Mouse (Mus musculus): ENCODE results near the gene Ddx56. TPM values are rescaled to one million over a fixed set of nuclear protein-coding genes. Genes with fewer than 3 reads are reported as not detected.
"Not testable (repeated sequence)": the region's sequence is repeated elsewhere in the genome, so short reads cannot be mapped to it uniquely, and the experiment has no call there.

Gene Ddx56
- polyA plus RNA-seq, 1 experiment from 2014 or later, result 93.9 TPM

- not testable (repeated sequence) for DNase-seq (ENCODE audit: low spot score); ATAC-seq (ENCODE audit: low FRiP score); H3K9me3 ChIP-seq (ENCODE audit: control insufficient read depth, low read length); H3K9ac ChIP-seq (ENCODE audit: low read depth, low read length); H3K4me3 ChIP-seq (ENCODE audit: low read depth, low read length); H3K36me3 ChIP-seq (ENCODE audit: control insufficient read depth, insufficient read depth, low read length); H3K27ac ChIP-seq (ENCODE audit: low read depth, low read length); H3K4me1 ChIP-seq (replicated peaks; ENCODE audit: control insufficient read depth, insufficient read depth, low read length); H3K4me2 ChIP-seq (replicated peaks; ENCODE audit: low read depth, low read length); H3K27me3 ChIP-seq (ENCODE audit: control insufficient read depth, insufficient read depth, low read length)
- WGBS, result 91% methylated on average over 2 of the region's 2 CpGs
These were observed 13.0 kb downstream of the Ddx56 start for GRCm38 (mm10) chr11:6254602-6255001.

GRCm38 (mm10) chr11:6252824-6253223 lies 14.7 kb downstream of the Ddx56 start:
- H3K36me3 ChIP-seq (ENCODE audit: control insufficient read depth, insufficient read depth, low read length), result no peaks in the 10 kb centered on the region
- ATAC-seq (ENCODE audit: low FRiP score) (no peak), DNase-seq (ENCODE audit: low spot score) (no peak)
- no peak overlapping the region for H3K4me3 ChIP-seq (ENCODE audit: low read depth, low read length)
- no peak overlapping the region for H3K9ac ChIP-seq (ENCODE audit: low read depth, low read length)
- no peaks in the 10 kb centered on the region for H3K27me3 ChIP-seq (ENCODE audit: control insufficient read depth, insufficient read depth, low read length)
- WGBS, result 90% methylated on average over 4 of the region's 4 CpGs
- H3K27ac ChIP-seq (ENCODE audit: low read depth, low read length), result no peak overlapping the region
- no peak overlapping the region for H3K4me2 ChIP-seq (replicated peaks; ENCODE audit: low read depth, low read length)
- no peaks in the 10 kb centered on the region for H3K4me1 ChIP-seq (replicated peaks; ENCODE audit: control insufficient read depth, insufficient read depth, low read length)
- H3K9me3 ChIP-seq (ENCODE audit: control insufficient read depth, low read length), result no peaks in the 10 kb centered on the region

DNA sequence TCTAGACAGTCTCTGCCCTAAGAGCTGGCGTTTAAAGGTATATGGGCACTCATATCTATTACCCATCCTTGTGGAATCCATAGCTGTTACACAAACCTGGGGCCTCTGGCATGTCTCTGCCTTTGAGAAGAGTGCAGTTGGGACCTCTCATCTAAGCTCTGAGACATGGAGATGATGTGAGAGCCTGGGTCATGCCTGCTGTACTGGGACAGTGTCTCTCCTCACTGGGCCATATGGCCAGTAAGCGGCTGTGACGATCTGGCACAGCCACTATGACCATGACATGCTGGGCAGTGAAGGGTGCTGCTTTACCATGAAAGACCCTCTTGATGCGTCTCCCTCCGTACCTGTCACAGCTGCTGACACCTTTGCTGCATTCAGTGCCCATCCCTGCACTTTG lies 15.3 kb downstream of the Ddx56 start:
- H3K9ac ChIP-seq (ENCODE audit: low read depth, low read length), result no peak overlapping the region
- no peaks in the 10 kb centered on the region for H3K27me3 ChIP-seq (ENCODE audit: control insufficient read depth, insufficient read depth, low read length)
- H3K4me3 ChIP-seq (ENCODE audit: low read depth, low read length), result no peak overlapping the region
- no peaks in the 10 kb centered on the region for H3K4me1 ChIP-seq (replicated peaks; ENCODE audit: control insufficient read depth, insufficient read depth, low read length)
- 88% methylated on average over 5 of the region's 5 CpGs for WGBS
- DNase-seq (ENCODE audit: low spot score) (no peak), ATAC-seq (ENCODE audit: low FRiP score) (no peak)
- no peaks in the 10 kb centered on the region for H3K36me3 ChIP-seq (ENCODE audit: control insufficient read depth, insufficient read depth, low read length)
- no peak overlapping the region for H3K4me2 ChIP-seq (replicated peaks; ENCODE audit: low read depth, low read length)
- no peak overlapping the region for H3K27ac ChIP-seq (ENCODE audit: low read depth, low read length)
- no peaks in the 10 kb centered on the region for H3K9me3 ChIP-seq (ENCODE audit: control insufficient read depth, low read length)

GRCm38 (mm10) chr11:6244707-6245106 lies 22.9 kb downstream of the Ddx56 start:
- no peaks in the 10 kb centered on the region for H3K9me3 ChIP-seq (ENCODE audit: control insufficient read depth, low read length)
- no peak overlapping the region for H3K27ac ChIP-seq (ENCODE audit: low read depth, low read length)
- no peaks in the 10 kb centered on the region for H3K4me1 ChIP-seq (replicated peaks; ENCODE audit: control insufficient read depth, insufficient read depth, low read length)
- 42% methylated on average over 18 of the region's 19 CpGs for WGBS
- H3K36me3 ChIP-seq (ENCODE audit: control insufficient read depth, insufficient read depth, low read length), result no peaks in the 10 kb centered on the region
- no peak overlapping the region for H3K4me2 ChIP-seq (replicated peaks; ENCODE audit: low read depth, low read length)
- DNase-seq (ENCODE audit: low spot score) (no peak), ATAC-seq (ENCODE audit: low FRiP score) (no peak)
- H3K27me3 ChIP-seq (ENCODE audit: control insufficient read depth, insufficient read depth, low read length), result no peaks in the 10 kb centered on the region
- no peak overlapping the region for H3K4me3 ChIP-seq (ENCODE audit: low read depth, low read length)
- no peak overlapping the region for H3K9ac ChIP-seq (ENCODE audit: low read depth, low read length)

DNA sequence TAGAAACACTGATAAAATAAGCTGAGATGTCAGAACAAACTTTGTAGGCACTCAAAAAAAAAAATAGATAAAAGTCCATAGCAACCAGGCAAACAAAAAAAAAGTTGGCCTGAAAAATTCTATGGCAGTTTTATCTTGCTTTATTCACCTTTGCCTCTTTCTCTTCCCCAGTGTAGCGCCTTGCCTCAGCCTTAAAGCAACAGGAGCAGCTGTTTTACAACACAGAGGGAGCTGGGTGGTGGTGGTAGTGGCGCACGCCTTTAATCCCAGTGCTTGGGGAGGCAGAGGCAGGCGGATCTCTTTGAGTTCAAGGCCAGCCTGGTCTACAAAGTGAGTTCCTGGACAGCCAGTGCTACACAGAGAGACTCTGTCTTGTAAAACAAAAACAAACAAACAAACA lies 34.5 kb downstream of the Ddx56 start:
- 87% methylated on average over 4 of the region's 4 CpGs for WGBS
- H3K27me3 ChIP-seq (ENCODE audit: control insufficient read depth, insufficient read depth, low read length), result no peaks in the 10 kb centered on the region

DNA sequence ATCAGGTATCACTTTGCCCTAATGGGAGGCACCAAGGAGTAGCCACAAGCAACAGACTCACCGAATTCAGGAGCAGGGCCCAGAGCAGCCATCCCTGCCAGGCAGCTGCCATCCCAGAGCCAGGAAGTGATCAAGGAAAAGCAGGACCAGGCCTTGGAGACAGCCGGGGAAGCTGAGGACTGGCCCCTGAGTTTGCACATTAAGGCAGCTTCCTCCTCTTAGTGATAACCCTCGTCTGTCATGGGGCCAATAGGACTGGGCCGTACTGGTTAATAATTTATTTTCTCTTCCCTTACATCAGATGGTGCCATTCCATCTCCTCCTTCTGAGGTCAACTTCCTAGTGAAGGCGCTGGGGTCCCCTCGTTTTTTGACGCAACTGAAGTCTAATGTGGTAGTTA lies 37.6 kb downstream of the Ddx56 start, which contains the start of gene Npc1l1:
Npc1l1 (minus strand) TSS at position 132 of the 400 bp plus-strand sequence.
- H3K4me3 ChIP-seq (ENCODE audit: low read depth, low read length), result no peak within 1 kb of the TSS
- no peak for DNase-seq (ENCODE audit: low spot score)
- H3K4me2 ChIP-seq (replicated peaks; ENCODE audit: low read depth, low read length), result no peak within 1 kb of the TSS
- no peaks in the 10 kb centered on the region for H3K36me3 ChIP-seq (ENCODE audit: control insufficient read depth, insufficient read depth, low read length)
- no peak within 1 kb of the TSS for H3K9ac ChIP-seq (ENCODE audit: low read depth, low read length)
- H3K9me3 ChIP-seq (ENCODE audit: control insufficient read depth, low read length), result no peaks in the 10 kb centered on the region; the same call in 1 of the 2 replicates
- ATAC-seq (ENCODE audit: low FRiP score), result no peak
- no peak within 1 kb of the TSS for H3K27ac ChIP-seq (ENCODE audit: low read depth, low read length)
- no peaks in the 10 kb centered on the region for H3K4me1 ChIP-seq (replicated peaks; ENCODE audit: control insufficient read depth, insufficient read depth, low read length)
- no peaks in the 10 kb centered on the region for H3K27me3 ChIP-seq (ENCODE audit: control insufficient read depth, insufficient read depth, low read length)
- 83% methylated on average over 7 of the region's 7 CpGs for WGBS

More for the DNA sequence above, 34.5 kb downstream of the Ddx56 start:
- DNase-seq (ENCODE audit: low spot score), result no peak
- no peak overlapping the region for H3K4me2 ChIP-seq (replicated peaks; ENCODE audit: low read depth, low read length)
- ATAC-seq (ENCODE audit: low FRiP score), result no peak
- H3K4me1 ChIP-seq (replicated peaks; ENCODE audit: control insufficient read depth, insufficient read depth, low read length), result no peaks in the 10 kb centered on the region
- H3K4me3 ChIP-seq (ENCODE audit: low read depth, low read length), result no peak overlapping the region
- H3K27ac ChIP-seq (ENCODE audit: low read depth, low read length), result no peak overlapping the region
- H3K36me3 ChIP-seq (ENCODE audit: control insufficient read depth, insufficient read depth, low read length), result no peaks in the 10 kb centered on the region
- H3K9me3 ChIP-seq (ENCODE audit: control insufficient read depth, low read length), result no peaks in the 10 kb centered on the region; the same call in 1 of the 2 replicates
- H3K9ac ChIP-seq (ENCODE audit: low read depth, low read length), result no peak overlapping the region

DNA sequence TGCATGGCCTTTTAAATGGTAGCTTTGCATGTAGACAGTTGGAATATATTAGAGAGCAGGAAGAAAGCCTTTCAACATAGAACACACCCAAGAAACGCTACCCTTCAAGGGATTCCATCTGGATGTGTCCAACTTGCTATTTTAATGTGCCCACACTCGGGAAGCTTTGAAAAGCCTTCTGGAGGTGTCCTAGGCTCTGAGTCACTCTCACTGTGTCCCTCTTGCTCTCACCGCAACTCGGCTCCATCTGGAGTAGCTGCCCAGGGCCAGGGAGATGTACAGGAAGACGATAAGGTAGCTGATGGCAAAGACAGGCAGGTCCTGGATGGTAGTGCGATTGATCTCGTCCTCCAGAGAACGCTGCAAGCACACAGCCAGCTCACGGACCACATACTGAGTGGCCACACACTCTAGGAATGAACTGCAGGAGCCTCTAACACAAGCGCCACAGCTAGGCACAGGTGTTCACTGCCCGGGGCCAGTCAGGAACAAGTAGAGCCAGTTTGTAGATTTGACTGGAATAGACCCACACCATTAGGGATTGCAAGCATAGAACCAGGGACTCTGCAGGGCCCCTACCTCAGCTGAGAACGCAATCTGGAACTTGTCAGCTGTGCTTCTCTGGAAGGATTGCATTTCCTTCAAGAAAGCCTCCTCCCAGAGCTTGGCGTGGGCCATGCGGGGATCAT lies 42.9 kb downstream of the Ddx56 start:
- H3K36me3 ChIP-seq (ENCODE audit: control insufficient read depth, insufficient read depth, low read length), result no peaks in the 10 kb centered on the region
- no peaks in the 10 kb centered on the region for H3K9me3 ChIP-seq (ENCODE audit: control insufficient read depth, low read length)
- no peaks in the 10 kb centered on the region for H3K4me1 ChIP-seq (replicated peaks; ENCODE audit: control insufficient read depth, insufficient read depth, low read length)
- no peak for ATAC-seq (ENCODE audit: low FRiP score)
- no peak overlapping the region for H3K4me2 ChIP-seq (replicated peaks; ENCODE audit: low read depth, low read length)
- DNase-seq (ENCODE audit: low spot score), result no peak
- no peak overlapping the region for H3K4me3 ChIP-seq (ENCODE audit: low read depth, low read length)
- no peak overlapping the region for H3K27ac ChIP-seq (ENCODE audit: low read depth, low read length)
- H3K27me3 ChIP-seq (ENCODE audit: control insufficient read depth, insufficient read depth, low read length), result no peaks in the 10 kb centered on the region
- H3K9ac ChIP-seq (ENCODE audit: low read depth, low read length), result no peak overlapping the region
- WGBS, result 81% methylated on average over 14 of the region's 14 CpGs

DNA sequence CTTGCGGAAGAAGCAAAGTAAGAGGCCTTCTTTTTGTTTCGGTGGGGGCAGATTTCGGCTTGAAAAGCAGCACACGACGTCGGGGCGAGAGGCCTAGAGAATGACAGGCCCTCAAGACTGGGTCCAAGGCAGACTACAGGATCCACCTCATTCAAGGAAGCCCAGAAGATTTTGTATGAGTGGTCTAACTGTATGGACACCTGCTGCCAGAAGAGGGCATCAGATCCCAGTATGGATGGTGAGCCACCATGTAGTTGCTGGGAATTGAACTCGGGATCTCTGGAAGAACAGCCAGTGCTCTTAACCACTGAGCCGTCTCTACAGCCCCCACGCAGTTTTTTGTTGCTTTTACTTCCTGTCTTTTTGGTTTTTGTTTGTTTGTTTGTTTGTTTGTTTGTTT lies 45.4 kb downstream of the Ddx56 start:
- DNase-seq (ENCODE audit: low spot score) (no peak), ATAC-seq (ENCODE audit: low FRiP score) (no peak)
- Histone ChIP-seq H3K27me3 (ENCODE audit: control insufficient read depth, insufficient read depth, low read length) (no peaks in the 10 kb centered on the region), H3K36me3 (ENCODE audit: control insufficient read depth, insufficient read depth, low read length) (no peaks in the 10 kb centered on the region), H3K4me3 (ENCODE audit: low read depth, low read length) (no peak overlapping the region), H3K4me2 (replicated peaks; ENCODE audit: low read depth, low read length) (no peak overlapping the region), H3K4me1 (replicated peaks; ENCODE audit: control insufficient read depth, insufficient read depth, low read length) (no peaks in the 10 kb centered on the region), H3K9ac (ENCODE audit: low read depth, low read length) (no peak overlapping the region), H3K27ac (ENCODE audit: low read depth, low read length) (no peak overlapping the region), H3K9me3 (ENCODE audit: control insufficient read depth, low read length) (no peaks in the 10 kb centered on the region)
- WGBS, result 92% methylated on average over 10 of the region's 10 CpGs

DNA sequence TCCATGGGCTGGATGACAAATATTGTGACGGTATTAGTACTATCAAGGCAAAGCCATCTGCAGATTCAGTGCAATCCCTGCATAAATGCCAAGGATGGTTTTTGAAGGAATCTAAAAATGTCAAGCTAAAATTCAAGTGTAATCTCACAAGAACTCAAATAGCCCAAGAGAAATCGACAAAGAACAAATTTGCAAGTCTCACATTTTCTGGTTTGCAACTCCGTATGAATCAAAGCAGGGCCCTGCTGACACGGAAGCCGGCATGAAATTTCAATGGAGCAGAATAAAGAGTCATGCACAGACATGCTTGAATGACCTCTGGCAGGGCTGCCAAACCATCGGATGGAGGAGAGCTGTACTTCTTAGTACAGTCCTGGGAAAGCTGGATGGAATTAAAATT lies 47.6 kb downstream of the Ddx56 start:
- 79% methylated on average over 6 of the region's 6 CpGs for WGBS
- ATAC-seq (ENCODE audit: low FRiP score), result no peak
- H3K4me1 ChIP-seq (replicated peaks; ENCODE audit: control insufficient read depth, insufficient read depth, low read length), result no peaks in the 10 kb centered on the region
- no peak overlapping the region for H3K4me2 ChIP-seq (replicated peaks; ENCODE audit: low read depth, low read length)
- H3K36me3 ChIP-seq (ENCODE audit: control insufficient read depth, insufficient read depth, low read length), result no peaks in the 10 kb centered on the region
- no peak for DNase-seq (ENCODE audit: low spot score)
- no peak overlapping the region for H3K27ac ChIP-seq (ENCODE audit: low read depth, low read length)
- H3K4me3 ChIP-seq (ENCODE audit: low read depth, low read length), result no peak overlapping the region
- H3K27me3 ChIP-seq (ENCODE audit: control insufficient read depth, insufficient read depth, low read length), result no peaks in the 10 kb centered on the region
- no peak overlapping the region for H3K9ac ChIP-seq (ENCODE audit: low read depth, low read length)
- no peaks in the 10 kb centered on the region for H3K9me3 ChIP-seq (ENCODE audit: control insufficient read depth, low read length)
